Mouse (Mus musculus): ENCODE results near the gene Mob4.

GRCm38 (mm10) chr1:55193316-55193715 is 62.3 kb downstream of the Mob4 start:
- no peak for TF ChIP-seq POLR2A (IDR thresholded peaks at IDR 0.05; ENCODE audit: borderline replicate concordance, control insufficient read depth, low read depth, low read length)
- TF ChIP-seq CTCF (IDR thresholded peaks at IDR 0.05; ENCODE audit: control insufficient read depth, insufficient read depth, low read length) = no peak

All from bone marrow, adult 2 months (tissue).